ENCODE assay signal across 8 mouse cellular contexts in genomic region chr1:63115540-63115939, GRCm38 (mm10). TPM values are rescaled to one million over a fixed set of nuclear protein-coding genes. Genes with fewer than 3 reads are reported as not detected.
DNase-seq lines count a peak whose midpoint lies in the region; ATAC-seq lines count a peak whose summit lies in the region.

No protein-coding gene starts in this region.

- peaks cover 5% of the 10 kb centered on the region for H3K4me1 ChIP-seq in heart, embryonic 11.5 days (ENCODE audit: control insufficient read depth, insufficient read depth, low read length)
- H3K4me1 ChIP-seq in hindbrain, embryonic 11.5 days (replicated peaks; ENCODE audit: control insufficient read depth, insufficient read depth, low read length), result no peaks in the 10 kb centered on the region; the same call in 1 of the 2 replicates
- peaks cover 15% of the 10 kb centered on the region for H3K4me1 ChIP-seq in midbrain, embryonic 11.5 days (ENCODE audit: control insufficient read depth, insufficient read depth, low read length)

- no peaks in the 10 kb centered on the region for H3K9me3 ChIP-seq in heart, embryonic 11.5 days (replicated peaks; ENCODE audit: control insufficient read depth, low read length)
- H3K9me3 ChIP-seq in hindbrain, embryonic 11.5 days (ENCODE audit: control insufficient read depth, low read length), result no peaks in the 10 kb centered on the region
- no peaks in the 10 kb centered on the region for H3K9me3 ChIP-seq in midbrain, embryonic 11.5 days (ENCODE audit: control insufficient read depth, low read length)

- H3K4me2 ChIP-seq in heart, embryonic 11.5 days, result peak overlapping the region; percentile 81
- H3K4me2 ChIP-seq in hindbrain, embryonic 11.5 days (replicated peaks; ENCODE audit: low read depth, low read length), result peak overlapping the region; percentile 87
- H3K4me2 ChIP-seq in midbrain, embryonic 11.5 days, result peak overlapping the region; percentile 69

- H3K27me3 ChIP-seq in heart, embryonic 11.5 days (ENCODE audit: control insufficient read depth, insufficient read depth, low read length), result no peaks in the 10 kb centered on the region
- H3K27me3 ChIP-seq in hindbrain, embryonic 11.5 days (ENCODE audit: control insufficient read depth, insufficient read depth, low read length), result no peaks in the 10 kb centered on the region
- no peaks in the 10 kb centered on the region for H3K27me3 ChIP-seq in midbrain, embryonic 11.5 days (ENCODE audit: control insufficient read depth, insufficient read depth, low read length)

- peak overlapping the region; percentile 100 for H3K9ac ChIP-seq in heart, embryonic 11.5 days (ENCODE audit: low read depth, low read length)
- peak overlapping the region; percentile 100; the same call in 1 of the 2 replicates for H3K9ac ChIP-seq in hindbrain, embryonic 11.5 days (ENCODE audit: low read depth, low read length)
- peak overlapping the region; percentile 100; the same call in 1 of the 2 replicates for H3K9ac ChIP-seq in midbrain, embryonic 11.5 days (ENCODE audit: low read length)

- peak overlapping the region; percentile 96 for H3K4me3 ChIP-seq in heart, embryonic 11.5 days (ENCODE audit: low read depth, low read length)
- peak overlapping the region; percentile 86 for H3K4me3 ChIP-seq in hindbrain, embryonic 11.5 days (ENCODE audit: low read depth, low read length)
- peak overlapping the region; percentile 97 for H3K4me3 ChIP-seq in midbrain, embryonic 11.5 days (ENCODE audit: low read depth, low read length)

- intact Hi-C loops in left cerebral cortex, postnatal 25 days (cut with DNase I), result no loop called here

- H3K27ac ChIP-seq in heart, embryonic 11.5 days (ENCODE audit: low read depth, low read length), result peak overlapping the region; percentile 99; the same call in 1 of the 2 replicates
- no peak overlapping the region for H3K27ac ChIP-seq in hindbrain, embryonic 11.5 days (ENCODE audit: low read depth, low read length)
- no peak overlapping the region; the same call in 1 of the 2 replicates for H3K27ac ChIP-seq in midbrain, embryonic 11.5 days (ENCODE audit: low read depth, low read length)

- 43% methylated on average over 3 of the region's 3 CpGs for WGBS in heart, embryonic 11.5 days (ENCODE audit: insufficient replicate concordance)
- WGBS in hindbrain, embryonic 11.5 days, result 60% methylated on average over 3 of the region's 3 CpGs
- WGBS in midbrain, embryonic 11.5 days, result 67% methylated on average over 3 of the region's 3 CpGs

- peaks cover 11% of the 10 kb centered on the region for H3K36me3 ChIP-seq in heart, embryonic 11.5 days (ENCODE audit: control insufficient read depth, insufficient read depth, low read length)
- no peaks in the 10 kb centered on the region for H3K36me3 ChIP-seq in hindbrain, embryonic 11.5 days (ENCODE audit: control insufficient read depth, insufficient read depth, low read length)
- H3K36me3 ChIP-seq in midbrain, embryonic 11.5 days (ENCODE audit: control insufficient read depth, insufficient read depth, low read length), result peaks cover 3% of the 10 kb centered on the region; the same call in 1 of the 2 replicates

- no peak for DNase-seq in heart, adult 8-10 months (ENCODE audit: low spot score)
- DNase-seq in Muller cell, postnatal 12 days (ENCODE audit: inconsistent ontology term), result peak; percentile 17
- DNase-seq in hindbrain, embryonic 11.5 days (ENCODE audit: low spot score), result no peak
- no peak for DNase-seq in midbrain, embryonic 11.5 days (ENCODE audit: low spot score, missing footprints)
- DNase-seq in right cerebral cortex, adult 2 months (ENCODE audit: low spot score in 2 of 2), result no peak
- DNase-seq in left cerebral cortex, postnatal 25 days (ENCODE audit: low spot score in 2 of 2), result no peak
- no peak for DNase-seq in testis, postnatal 10 days (ENCODE audit: low spot score)

- ATAC-seq in heart, embryonic 11.5 days (replicated peaks; ENCODE audit: insufficient number of reproducible peaks, low FRiP score, low TSS enrichment), result no peak
- no peak for ATAC-seq in hindbrain, embryonic 11.5 days (ENCODE audit: low FRiP score)
- ATAC-seq in midbrain, embryonic 11.5 days (ENCODE audit: low FRiP score), result no peak

RNA-seq across cellular contexts. Expression of gene Ino80d, which starts 1.1 kb away (rescaled TPM):
- polyA plus RNA-seq in heart, embryonic 11.5 days (2014; fragmentation: Nextera tagmentation; extraction: Ambion mirVana), result 6.1 and 13.8 TPM in 2 replicates
- 10 to 100 TPM; 15.1 to 18.8 (median 16.8) TPM for total RNA-seq in heart, adult 8-10 months (2022)
- polyA plus RNA-seq in hindbrain, embryonic 11.5 days (2014; fragmentation: Nextera tagmentation; extraction: Ambion mirVana), result 10.5 and 16.8 TPM in 2 replicates
- 7.8 and 8.8 TPM in 2 replicates for polyA plus RNA-seq in midbrain, embryonic 11.5 days (2014; fragmentation: Nextera tagmentation; extraction: Ambion mirVana)
- total RNA-seq in left cerebral cortex, postnatal 25 days (2021), result 10 to 100 TPM; 28.5 to 28.8 TPM
